Mouse (Mus musculus) thymus, adult 2 months (tissue): Measurements from ENCODE around the gene Otop2. TPM values are rescaled to one million over a fixed set of nuclear protein-coding genes. Genes with fewer than 3 reads are reported as not detected.

Experiments
- DNase-seq: peaks from one replicate; pipeline ENCODE4 v3.0.0; 2021
- H3K27ac ChIP-seq: fragments of 200-500 bp; 2 replicates; pipeline ENCODE4 v1.5.1; 2012; ENCODE audit warnings: low read length, control low read depth; ENCODE audit not compliant: control insufficient read depth, insufficient read depth
- H3K27me3 ChIP-seq: fragments of 200-500 bp; 2 replicates; pipeline ENCODE4 v1.6.1; 2012; ENCODE audit warnings: mild to moderate bottlenecking, low read length, moderate library complexity, mixed read lengths; ENCODE audit not compliant: control insufficient read depth, insufficient read depth
- H3K36me3 ChIP-seq: fragments of 200-500 bp; 2 replicates; pipeline ENCODE4 v1.6.1; 2012; ENCODE audit warnings: mild to moderate bottlenecking, low read length, moderate library complexity; ENCODE audit not compliant: control insufficient read depth, insufficient read depth
- H3K4me1 ChIP-seq: fragments of 200-500 bp; replicated peaks from 2 replicates; pipeline ENCODE4 v1.6.1; 2012; ENCODE audit warnings: low read length; ENCODE audit not compliant: control insufficient read depth, insufficient read depth
- H3K4me3 ChIP-seq: fragments of 200-500 bp; 2 replicates; pipeline ENCODE4 v1.5.1; 2012; ENCODE audit warnings: mild to moderate bottlenecking, low read length, control low read depth, moderate library complexity; ENCODE audit not compliant: control insufficient read depth, insufficient read depth
- CTCF ChIP-seq: fragments of 200-500 bp; IDR thresholded peaks from 2 replicates; pipeline ENCODE4 v1.5.1; 2012; ENCODE audit warnings: mild to moderate bottlenecking, control low read depth, low read length, moderate library complexity, borderline replicate concordance; ENCODE audit not compliant: control insufficient read depth, poor library complexity, insufficient read depth; ENCODE audit errors: extremely low read depth
- POLR2A ChIP-seq: fragments of 200-500 bp; IDR thresholded peaks from 2 replicates; pipeline ENCODE4 v1.6.1; 2012; ENCODE audit warnings: mild to moderate bottlenecking, low read length, control low read depth, moderate library complexity; ENCODE audit not compliant: control insufficient read depth, poor library complexity, insufficient read depth; ENCODE audit errors: extremely low read depth
- WGBS: fragments of 180-500 bp; shearing (Covaris S2); methylation state at CpG from one replicate; pipeline ENCODE4 v1.1.7; 2018; 5-methylcytosine and 5-hydroxymethylcytosine counted together
- polyA plus RNA-seq: library from polyadenylated mRNA; depleted of rRNA; stranded (reverse); fragments of >200 nt; gene quantifications from 2 replicates; pipeline ENCODE4 v1.2.3, GENCODE M21; 2012

Otop2 gene
- polyA plus RNA-seq, 1 experiment, result 0.32 TPM

DNA sequence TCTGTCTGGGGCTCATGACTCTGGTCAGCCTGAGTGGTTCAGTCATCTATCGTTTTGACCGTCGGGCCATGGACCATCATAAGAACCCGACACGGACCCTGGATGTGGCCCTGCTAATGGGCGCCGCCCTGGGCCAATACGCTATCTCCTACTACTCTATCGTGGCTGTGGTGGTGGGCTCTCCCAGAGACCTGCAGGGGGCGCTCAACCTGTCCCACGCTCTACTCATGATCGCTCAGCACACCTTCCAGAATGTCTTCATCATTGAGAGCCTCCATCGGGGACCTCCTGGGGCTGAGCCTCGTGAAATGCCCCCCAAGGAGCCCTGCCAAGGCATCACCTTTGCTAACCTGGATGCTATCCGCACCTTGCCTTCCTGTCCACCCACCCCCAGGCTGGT is 22.4 kb downstream of the Otop2 start:
- Histone ChIP-seq H3K4me1 (no peaks in the 10 kb centered on the region), H3K4me3 (no peak overlapping the region), H3K27ac (no peak overlapping the region), H3K27me3 (peaks cover 8% of the 10 kb centered on the region; the same call in 1 of the 2 replicates), H3K36me3 (no peaks in the 10 kb centered on the region)
- no peak for TF ChIP-seq POLR2A
- TF ChIP-seq CTCF, result peak; percentile 70; the same call in 1 of the 2 replicates
- WGBS, result 69% methylated on average over 15 of the region's 15 CpGs
- peak; percentile 28 for DNase-seq

DNA sequence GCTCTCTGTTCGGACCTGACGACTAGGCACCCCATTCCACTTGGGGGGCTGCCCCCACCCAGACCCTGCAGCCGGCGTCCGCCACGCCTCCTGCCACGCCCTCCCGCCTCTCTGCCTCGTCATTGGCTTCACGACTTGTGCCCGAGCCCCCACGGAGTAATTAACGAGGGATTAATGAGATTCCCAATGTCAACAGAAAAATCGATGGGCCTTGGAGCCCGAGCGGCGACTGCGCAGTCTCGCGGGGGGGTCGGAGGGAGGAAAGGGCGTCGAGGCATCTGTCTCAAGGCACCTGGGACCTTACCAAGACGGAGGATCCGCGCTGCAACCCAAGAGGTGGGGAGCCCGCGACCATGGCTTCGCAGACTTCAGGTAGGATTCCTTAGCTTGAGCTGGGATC is 27.6 kb downstream of the Otop2 start, which contains the start of gene Otop3:
Otop3 (plus strand) TSS at position 201 of the 400 bp plus-strand sequence.
- Histone ChIP-seq H3K27ac (no peak within 1 kb of the TSS), H3K36me3 (no peaks in the 10 kb centered on the region), H3K4me1 (no peaks in the 10 kb centered on the region), H3K27me3 (peaks cover 12% of the 10 kb centered on the region; the same call in 1 of the 2 replicates), H3K4me3 (no peak within 1 kb of the TSS)
- 12% methylated on average over 29 of the region's 29 CpGs for WGBS
- TF ChIP-seq POLR2A (no peak), CTCF (no peak)
- no peak for DNase-seq

DNA sequence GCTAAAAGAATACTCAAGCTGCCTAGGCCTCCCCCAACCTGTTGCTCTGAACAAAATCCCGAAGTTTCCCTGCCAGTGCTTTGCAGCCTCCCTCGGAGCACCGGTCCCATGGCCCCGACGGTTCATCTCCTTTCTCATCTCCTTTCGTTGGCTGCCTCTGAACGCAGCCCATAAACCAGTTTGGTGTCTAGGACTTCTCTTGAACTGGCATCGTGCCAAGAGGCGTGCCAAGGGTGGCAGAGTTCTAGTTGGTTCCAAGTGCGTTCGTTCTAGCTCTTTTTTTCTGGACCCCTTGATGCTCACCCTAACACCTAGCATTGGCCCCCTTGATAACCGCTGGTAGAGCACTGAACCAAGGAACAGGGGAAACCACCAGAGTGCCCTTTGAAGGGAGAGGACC is 28.3 kb downstream of the Otop2 start:
- Histone ChIP-seq H3K27me3 (peaks cover 12% of the 10 kb centered on the region; the same call in 1 of the 2 replicates), H3K36me3 (no peaks in the 10 kb centered on the region)

DNA sequence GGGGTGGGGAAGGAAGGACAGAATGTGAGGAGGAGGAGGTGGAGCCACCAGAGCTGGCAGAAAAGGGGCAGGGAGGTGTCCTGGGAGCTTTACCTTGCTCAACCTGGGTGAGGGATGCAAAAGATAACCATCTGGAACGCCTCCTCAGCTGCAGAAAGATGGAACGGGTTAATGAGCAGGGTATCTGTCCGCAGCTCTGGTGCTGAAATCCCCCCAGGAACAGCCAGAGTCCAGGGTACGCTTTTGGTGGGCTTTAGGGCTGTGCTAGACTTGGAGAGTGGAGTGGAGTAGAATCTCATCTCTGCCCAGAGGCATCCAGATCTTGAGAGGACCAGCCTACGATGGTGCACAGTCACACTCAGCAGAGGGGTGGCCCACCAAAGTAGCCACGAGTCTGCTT is 29.2 kb downstream of the Otop2 start:
- no peak overlapping the region for H3K27ac ChIP-seq
- no peaks in the 10 kb centered on the region for H3K36me3 ChIP-seq
- TF ChIP-seq POLR2A (no peak), CTCF (no peak)
- DNase-seq, result no peak
- H3K27me3 ChIP-seq, result peaks cover 12% of the 10 kb centered on the region; the same call in 1 of the 2 replicates
- WGBS, result 22% methylated on average over 6 of the region's 6 CpGs
- no peak overlapping the region for H3K4me3 ChIP-seq
- H3K4me1 ChIP-seq, result no peaks in the 10 kb centered on the region

More for the DNA sequence above, 28.3 kb downstream of the Otop2 start:
- Histone ChIP-seq H3K4me1 (no peaks in the 10 kb centered on the region), H3K27ac (no peak overlapping the region), H3K4me3 (no peak overlapping the region)
- TF ChIP-seq POLR2A (no peak), CTCF (no peak)
- WGBS, result 58% methylated on average over 12 of the region's 12 CpGs
- DNase-seq, result no peak

DNA sequence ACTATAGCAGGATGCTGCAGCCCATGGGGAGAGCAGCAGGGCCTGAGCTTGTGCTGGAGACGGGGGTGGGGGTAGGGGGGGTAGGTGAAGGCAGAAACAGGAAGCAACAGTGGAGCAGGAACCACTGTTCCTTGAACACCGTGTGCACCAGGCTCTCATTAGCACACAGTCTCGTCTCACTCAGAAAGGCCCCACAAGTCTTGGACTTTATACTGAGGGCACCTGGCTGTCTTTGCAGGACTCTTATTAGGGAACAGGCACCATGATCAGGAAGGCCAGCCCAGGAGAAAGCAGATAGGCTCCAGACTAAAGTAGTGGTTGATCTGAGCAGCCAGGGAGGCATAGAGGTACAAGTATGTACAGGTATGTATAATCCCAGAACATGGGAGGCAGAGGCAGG is 30.4 kb downstream of the Otop2 start:
- TF ChIP-seq CTCF, result no peak
- no peak for TF ChIP-seq POLR2A
- Histone ChIP-seq H3K4me1 (no peaks in the 10 kb centered on the region), H3K4me3 (no peak overlapping the region), H3K27ac (no peak overlapping the region), H3K36me3 (no peaks in the 10 kb centered on the region), H3K27me3 (peaks cover 12% of the 10 kb centered on the region; the same call in 1 of the 2 replicates)
- WGBS, result 6% methylated on average over 3 of the region's 3 CpGs
- no peak for DNase-seq

DNA sequence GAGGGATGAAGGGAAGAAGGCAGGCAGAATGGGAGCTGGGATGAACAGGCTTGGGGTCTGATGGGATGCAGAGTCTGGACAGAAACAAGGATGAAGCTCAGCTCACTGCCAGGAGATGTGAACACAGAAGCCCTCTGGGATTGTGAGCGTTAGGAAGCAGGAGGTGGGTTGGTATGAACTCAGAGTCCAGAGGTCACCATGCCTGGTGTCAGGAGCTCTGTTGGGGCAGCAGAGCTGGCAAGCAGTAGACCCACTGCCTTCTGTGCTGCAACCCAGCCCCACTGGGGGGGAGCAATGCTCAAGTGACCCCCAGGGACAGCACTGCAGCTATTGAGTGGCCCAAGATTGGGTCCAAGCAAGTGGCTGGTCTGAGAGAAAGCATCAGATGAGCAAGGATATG is 30.9 kb downstream of the Otop2 start:
- TF ChIP-seq CTCF, result no peak
- no peak for TF ChIP-seq POLR2A
- H3K36me3 ChIP-seq, result no peaks in the 10 kb centered on the region
- no peak overlapping the region for H3K27ac ChIP-seq
- no peak for DNase-seq
- H3K4me1 ChIP-seq, result no peaks in the 10 kb centered on the region
- whole genome bisulfite sequencing, result 90% methylated on average over 1 of the region's 1 CpGs
- peaks cover 11% of the 10 kb centered on the region; the same call in 1 of the 2 replicates for H3K27me3 ChIP-seq
- H3K4me3 ChIP-seq, result no peak overlapping the region

DNA sequence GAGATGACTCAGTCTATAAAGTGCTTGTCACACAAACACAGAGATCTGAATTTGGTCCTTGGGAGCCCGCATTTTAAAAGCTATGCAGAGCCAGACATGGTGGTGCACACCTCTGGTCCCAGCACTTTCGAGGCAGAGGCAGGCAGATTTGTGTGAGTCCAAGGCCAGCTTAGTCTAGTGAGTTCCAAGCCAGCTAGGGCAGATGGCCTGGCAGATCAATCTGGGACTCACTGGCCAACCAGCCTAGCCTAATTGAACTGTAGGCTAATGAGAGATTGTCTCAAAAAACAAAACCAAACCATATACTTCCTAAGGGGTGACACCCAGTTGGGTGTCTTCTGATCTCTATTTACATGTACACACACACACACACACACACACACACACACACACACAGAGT is 34.3 kb downstream of the Otop2 start:
- TF ChIP-seq CTCF (no peak), POLR2A (no peak)
- H3K36me3 ChIP-seq, result no peaks in the 10 kb centered on the region
- H3K27ac ChIP-seq, result no peak overlapping the region
- H3K4me1 ChIP-seq, result 0 out of 2 replicates have a peak, but pooled peaks cover 2% of the 10 kb centered on the region
- no peak for DNase-seq
- H3K4me3 ChIP-seq, result no peak overlapping the region
- H3K27me3 ChIP-seq, result no peaks in the 10 kb centered on the region; the same call in 1 of the 2 replicates
- WGBS, result 69% methylated on average over 2 of the region's 2 CpGs
